Mouse (Mus musculus) frontal cortex, adult (tissue): Measurements from ENCODE around the gene Mettl2.

Experiments used
- ATAC-seq: cut with Nextera tagmentation; 2 replicates; pipeline ENCODE4 v1.9.2; 2017; ENCODE audit warnings: mild to moderate bottlenecking, moderate library complexity, mixed read lengths; ENCODE audit not compliant: low TSS enrichment

The Mettl2 gene

DNA sequence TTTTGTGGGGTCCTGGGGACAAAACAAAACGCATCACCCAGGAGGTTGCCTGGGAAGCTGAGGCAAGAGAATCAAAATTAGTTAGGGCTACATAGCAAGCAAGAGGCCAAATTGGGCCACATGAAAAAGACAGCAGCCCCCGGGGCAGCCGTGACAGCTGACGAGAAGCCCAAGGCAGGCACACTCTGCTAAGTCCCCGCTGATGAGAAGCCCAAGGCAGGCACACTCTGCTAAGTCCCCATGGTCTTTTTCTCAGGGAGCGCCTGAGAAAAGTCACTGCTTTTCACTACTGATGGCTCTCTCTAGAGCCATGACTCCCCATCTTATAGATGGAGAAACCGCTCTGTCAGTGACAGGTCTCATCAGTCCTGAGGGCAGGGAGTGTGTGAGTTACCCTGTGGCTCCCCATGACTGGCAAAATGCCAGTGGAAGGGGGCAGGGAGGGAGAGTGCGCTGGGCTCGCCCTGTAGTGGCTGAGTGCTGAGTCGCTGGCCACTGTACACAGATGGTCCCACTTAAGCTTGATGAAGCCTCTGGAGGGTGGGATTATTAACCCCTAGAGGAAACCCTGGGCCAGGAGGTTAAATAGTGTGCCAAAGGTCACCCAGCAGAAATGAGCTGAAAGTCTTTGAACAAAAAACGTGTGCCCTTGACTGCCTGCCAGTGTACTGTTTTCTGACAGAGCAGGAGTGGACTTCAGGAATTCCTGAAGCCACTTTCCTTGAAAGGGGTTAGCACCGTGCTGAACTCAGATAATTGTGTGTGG is 27.0 kb downstream of the Mettl2 start:
- ATAC-seq, result no peak

DNA sequence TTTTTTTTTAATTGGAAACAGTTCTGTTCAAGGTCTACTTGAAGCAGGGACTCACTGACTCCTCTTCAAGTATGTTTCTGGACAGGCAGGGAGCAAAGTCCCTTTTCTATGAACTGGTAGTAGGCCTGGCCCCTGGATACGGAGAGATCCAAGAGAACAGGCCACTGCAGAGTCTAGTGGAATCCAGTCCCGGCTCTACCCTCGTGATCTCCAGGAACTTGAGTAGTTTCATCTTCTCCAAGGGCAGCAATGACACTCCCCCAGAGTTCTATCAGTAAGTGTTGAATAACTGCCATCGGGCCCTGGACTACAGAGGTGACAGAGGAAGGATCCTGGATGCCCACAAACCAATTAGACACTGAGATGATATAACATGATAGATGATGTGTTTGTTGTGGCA is 29.7 kb downstream of the Mettl2 start:
- ATAC-seq, result no peak

DNA sequence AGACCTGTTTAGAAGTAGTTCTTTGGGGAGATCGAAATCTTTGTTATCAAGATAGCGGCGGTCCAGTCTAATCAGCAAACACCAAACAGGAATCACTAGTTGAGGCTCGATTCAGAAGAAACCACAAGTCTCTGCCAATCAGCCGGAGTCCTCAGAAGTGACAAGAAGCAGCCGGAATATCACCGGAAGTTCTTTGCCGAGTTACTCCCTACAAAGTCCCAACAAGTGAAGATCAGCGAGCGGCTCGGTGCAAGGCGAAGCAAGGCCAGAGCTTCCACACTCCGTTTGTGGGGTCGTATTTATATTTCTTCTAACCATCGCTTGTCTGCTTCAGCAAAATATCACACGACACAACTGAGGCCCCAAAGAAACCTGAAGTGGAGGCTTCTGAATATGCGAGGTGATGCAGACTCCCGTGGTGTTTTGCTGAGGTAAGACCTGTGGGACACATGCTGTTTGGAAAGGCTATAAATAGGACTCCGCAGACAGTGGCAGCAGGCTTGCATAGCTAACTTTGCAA is 30.6 kb downstream of the Mettl2 start:
- ATAC-seq, result no peak

DNA sequence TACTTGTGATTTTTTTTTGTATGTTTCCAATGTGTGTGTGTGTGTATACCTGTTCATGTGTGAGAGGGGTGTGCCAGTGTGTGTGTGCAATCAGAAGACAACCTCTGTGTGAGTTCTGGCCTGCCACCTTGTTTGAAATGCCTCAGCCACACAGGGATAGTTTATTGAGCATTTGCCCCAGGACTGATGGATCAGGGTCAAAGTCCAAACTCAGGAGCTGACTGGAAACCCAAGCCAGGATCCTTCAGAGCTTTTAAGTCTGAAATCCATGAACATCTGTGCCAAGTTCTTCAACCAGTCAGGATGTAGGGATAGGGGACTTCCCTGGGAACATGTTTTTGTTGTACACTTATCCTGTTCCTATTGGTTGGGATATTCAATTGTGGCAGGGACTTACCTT is 31.8 kb downstream of the Mettl2 start:
- ATAC-seq, result no peak

DNA sequence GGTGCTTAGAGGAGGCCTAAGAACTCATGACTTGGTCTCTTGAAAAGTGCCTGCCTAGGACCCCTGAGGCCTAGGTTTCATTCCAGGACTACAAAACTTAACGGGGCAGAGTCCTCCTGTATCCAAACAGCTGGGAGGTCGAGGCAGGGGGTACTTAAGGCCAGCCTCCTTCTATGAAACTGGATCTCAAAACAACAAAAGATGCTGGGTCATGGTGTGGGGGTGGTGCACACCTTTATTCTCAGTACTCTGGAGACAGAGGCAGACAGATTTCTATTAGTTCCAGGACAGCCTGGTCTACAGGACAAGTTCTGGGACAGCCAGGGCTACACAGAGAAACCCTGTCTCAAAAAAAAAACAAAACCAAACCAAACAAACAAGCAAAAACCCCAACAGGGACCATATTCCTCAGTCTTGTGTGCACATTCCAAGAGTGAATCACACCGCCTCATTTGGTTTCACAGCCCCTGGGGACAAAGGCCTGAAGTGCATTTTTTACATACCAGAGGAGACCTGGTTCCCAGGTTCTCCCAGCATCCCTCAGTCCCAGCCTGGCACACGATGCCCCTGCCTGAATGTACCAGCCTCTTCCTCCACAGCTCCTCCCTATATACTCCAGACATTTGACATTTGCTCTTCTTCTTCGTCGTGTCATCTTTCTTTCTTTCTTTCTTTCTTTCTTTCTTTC is 33.6 kb downstream of the Mettl2 start:
- no peak for ATAC-seq

DNA sequence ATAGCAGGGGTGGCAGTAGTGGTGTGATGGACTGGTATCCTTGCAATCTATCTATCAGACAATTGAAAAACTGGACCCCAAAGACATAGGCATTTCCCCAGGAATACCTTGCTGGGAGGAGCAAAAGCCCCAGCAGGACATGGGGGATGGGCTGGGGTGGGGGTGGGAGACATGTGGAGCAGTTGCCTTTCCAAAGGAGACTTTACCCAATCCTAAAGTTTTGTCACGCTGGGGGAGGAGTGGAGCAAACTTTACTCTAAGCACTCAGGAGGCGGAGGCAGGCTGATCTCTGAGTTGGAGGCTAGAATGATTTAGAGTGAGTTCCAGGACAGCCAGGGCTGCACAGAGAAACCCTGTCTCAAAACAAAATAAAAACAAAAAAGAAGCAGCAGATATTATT is 35.2 kb downstream of the Mettl2 start:
- no peak for ATAC-seq

DNA sequence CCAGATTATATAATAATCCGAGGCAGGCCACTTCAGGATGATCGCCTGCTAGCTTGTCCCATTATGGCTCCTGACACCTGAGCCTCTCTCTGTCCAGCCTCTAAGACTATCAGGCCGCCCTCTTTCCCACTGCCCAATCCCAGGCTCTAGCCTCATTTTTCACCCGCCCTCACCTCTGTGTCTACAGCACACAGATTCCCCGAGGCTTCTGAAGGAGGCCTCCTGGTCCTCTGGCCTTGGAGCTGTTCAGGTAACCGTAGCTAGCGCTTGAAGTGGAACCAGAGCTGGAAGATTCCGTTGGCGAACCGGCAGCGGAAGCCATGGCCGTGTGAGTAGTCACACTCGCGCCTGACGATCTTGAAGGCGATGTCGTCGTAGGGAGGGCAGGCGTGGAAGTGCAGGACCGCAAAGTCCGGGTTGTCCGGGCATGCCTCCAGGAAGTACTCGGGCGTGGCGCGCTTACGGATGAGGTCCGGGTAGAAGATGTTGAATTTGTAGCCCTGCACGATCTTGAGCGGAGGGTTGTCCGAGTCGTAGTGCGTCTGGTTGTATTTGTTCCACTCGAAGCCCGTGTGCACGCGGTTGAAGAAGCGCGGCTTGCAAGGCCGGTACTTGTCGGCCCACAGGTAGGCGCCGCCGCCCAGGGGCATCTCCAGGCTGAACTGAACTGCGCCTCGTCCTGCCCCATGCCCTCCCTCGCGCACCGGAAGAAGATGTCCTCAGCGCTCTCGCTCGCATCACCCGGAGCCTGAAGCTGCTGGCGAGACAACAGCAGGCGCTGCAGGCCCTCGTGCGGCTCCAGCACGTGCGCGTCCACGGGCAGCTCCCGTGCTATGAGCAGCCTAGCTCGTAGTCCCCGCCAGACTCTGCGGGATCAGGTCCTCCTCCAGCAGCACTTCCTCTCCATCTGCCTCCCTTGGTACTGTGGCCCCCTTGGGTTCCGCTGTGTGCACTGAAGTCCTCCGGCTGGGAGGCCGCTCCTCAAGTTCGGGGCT is 38.6 kb downstream of the Mettl2 start:
- no peak for ATAC-seq

DNA sequence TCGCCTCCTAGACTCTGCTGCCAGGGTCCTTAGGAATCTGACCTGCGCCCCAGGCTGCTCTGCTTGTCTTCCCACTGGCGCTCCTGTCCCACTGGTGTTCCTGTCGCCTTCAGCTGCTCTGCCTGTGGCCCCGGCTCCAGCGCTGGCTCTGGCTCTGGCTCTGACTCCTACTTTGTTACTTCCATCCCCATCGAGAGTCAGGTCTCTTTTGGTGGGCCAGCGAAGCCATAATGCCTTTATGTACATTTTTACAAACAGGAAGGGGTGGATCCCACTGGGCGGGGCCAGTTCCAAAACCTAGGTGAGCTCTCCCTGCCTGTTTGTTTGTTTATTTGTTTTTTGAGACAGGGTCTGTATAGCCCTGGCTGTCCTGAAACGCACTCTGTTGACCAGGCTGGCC is 40.6 kb downstream of the Mettl2 start:
- no peak for ATAC-seq

DNA sequence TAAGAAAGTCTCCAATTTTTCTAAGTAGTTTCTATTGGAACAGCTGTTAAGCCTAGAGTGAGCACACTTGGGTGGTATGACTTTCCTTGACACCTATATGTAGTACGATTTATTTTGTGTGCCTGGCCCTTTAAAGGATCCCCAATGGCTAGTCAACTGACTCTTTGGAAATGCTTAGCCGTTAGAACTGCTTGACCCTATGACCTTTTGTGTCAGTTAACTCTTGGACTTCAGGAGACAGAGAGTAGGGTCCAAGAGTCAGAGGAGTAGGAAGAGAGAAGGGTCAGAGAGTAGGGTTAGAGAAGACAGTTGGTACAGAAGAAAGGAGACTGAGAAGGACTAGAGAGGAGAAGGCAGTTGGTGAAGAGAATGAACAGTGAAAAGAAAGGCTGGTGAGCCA is 52.3 kb downstream of the Mettl2 start, which contains the start of gene Tlk2:
Gene Tlk2 (plus strand): TSS at position 292 of the 400 bp plus-strand sequence.
- ATAC-seq, result no peak

DNA sequence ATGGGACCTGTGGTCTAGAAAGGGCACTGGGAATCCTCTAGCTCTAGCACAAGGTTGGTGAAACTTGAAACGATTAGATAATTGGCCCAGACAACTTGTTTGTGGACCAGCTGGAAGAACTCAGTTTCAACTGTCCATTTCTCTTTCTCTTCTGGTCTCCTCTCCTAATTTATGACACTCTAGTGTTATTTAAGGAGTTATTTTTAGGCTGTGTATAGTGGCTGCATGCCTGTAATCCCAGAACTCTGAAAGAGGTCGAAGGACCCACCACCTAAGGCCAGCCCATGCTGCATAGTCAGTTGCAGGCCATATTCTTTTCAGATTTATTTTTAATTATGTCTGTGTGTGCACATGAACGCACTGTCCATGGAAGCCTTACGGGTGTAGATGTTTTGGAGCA is 53.3 kb downstream of the Mettl2 start:
- no peak for ATAC-seq

DNA sequence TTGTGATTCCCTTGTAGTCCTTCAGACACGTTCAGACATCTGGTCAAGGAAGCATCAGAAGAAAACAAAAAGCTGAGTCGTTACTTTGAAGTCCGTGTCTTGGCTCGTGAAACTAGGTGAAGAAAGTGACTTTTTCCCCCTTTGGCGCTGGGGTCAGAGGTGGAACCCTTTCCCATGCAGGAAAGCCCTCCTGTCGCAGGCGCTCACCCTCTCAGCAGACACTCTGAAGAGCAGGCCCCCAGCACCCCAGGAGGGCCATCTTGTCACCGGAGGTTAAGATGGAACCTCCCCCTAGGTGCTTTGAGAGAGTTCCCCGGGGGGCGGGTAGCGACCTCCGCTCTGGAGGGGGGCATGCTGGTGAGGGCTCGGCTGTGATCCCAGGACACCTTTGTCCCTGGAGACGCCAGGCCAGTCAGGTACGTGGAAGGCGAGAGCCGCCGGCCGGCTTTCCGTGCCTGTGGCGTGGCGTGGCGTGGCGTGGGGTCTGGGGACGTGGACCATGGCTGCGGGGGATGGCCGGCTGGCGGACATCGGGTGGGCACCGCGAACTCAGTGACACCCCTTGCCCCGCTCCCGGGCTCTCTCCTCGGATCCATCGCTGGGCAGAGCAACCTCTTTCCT is 54.4 kb downstream of the Mettl2 start:
- peak; percentile 44 for ATAC-seq

DNA sequence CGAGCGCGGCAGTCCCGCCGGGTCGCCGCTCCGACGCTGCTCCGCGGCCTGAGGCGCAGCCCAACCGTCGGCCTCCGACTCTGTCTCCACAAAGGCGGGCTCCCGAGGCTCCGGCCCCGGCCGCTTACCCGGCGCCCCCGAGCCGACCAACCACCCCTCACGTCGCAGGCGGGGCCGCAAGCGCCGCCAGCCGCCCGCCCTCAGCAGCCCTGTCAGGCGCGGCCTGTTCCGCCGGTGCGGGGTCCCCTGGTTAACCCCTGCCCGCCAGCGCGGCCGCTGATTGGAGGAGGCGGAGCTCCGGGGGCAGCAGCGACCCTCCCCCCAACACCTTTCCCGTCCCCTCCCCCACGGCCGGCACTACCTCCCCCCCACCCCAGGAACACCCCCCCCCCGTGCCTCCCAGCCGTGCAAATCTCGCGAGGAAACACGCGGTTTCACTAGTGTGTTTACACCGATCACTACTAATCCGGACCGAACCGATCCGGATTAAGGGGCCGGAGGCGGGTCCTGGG is 55.0 kb downstream of the Mettl2 start:
- ATAC-seq, result peak; percentile 81

DNA sequence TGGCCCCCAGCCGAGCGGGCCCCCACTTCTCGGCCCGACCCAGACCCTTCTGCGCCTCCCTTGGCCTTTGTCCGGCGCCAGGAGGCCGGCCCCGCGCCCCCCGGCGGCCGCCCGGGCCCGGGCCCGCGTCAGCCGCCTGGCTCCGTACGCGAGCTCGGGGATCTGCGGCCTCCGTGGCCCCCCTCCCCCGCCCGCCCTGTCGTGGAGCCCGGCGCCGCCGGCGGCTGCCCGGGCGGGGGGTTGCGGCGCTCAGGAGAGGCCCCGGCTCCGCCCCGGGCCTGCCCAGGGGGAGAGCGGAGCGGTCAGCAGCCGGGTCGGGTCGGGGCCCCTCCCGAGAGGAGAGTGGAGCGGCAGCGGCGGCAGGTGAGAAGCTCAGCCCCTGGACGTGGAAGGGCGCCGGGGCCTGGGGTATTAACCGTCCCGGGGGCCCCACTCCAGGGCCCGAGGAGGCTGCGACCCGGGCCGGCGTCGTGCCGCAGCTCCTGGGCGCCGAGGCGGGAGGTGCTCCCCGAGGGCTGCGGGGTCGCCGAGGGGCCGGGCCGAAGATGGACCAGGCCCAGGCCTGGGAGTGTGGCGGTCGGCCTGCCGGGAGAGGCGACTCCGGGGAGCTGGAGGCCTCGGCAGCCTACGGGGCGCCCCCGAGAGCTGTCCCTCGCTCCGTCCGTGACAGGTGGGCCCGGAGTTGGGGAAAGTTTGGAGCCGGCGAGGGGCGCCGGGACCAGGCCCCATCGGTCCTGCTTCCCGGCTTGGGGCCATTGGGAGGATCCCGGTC is 55.6 kb downstream of the Mettl2 start:
- ATAC-seq, result peak; percentile 31; the same call in 1 of the 2 replicates

DNA sequence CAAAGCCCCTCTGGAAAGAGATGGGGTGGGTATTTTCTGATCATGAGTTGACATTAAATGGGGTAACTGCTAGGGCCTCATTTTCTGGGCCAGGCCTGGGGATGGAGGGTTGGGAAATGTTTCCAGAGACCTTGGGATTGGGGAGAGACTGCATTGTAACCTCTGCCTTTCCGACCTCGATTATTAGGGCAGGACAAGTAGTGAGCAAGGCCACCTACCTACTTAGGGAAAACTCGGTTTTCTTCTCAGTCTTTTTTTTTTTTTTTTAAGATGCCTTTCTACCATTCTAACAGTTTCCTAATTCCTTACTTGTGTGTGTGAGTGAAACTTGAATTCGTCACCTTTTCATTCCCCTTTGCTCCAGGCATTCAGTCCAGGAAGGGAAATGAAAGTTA is 56.2 kb downstream of the Mettl2 start:
- no peak for ATAC-seq

DNA sequence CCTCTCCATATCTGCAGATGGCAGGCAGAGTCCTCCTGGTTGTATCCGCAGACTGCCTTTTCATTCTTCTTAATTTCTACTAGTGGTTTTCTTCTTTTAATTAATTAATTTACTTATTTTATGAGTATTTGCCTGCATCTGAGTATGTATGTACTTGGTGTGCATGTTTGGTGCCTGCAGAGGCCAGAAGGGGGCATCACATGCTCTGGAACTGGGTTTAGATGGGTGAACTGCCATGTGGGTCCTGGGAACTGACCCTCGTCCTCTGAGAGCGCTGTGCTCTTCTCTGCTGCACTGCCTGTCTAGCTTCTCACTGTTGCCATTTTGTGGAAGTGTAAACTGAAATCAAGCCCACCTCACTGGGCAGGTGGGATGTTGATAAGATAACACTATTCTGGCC is 58.5 kb downstream of the Mettl2 start:
- ATAC-seq, result no peak
